Mouse (Mus musculus) liver, embryonic 14.5 days (tissue): ENCODE results near the gene Ppp2r3a.

ENCODE experiments used
- CTCF ChIP-seq: IDR thresholded peaks from 2 replicates; pipeline ENCODE4 v1.5.1; 2016; ENCODE audit warnings: antibody characterized with exemption, low read depth, control low read depth
- EP300 ChIP-seq: IDR thresholded peaks from 2 replicates; pipeline ENCODE4 v1.6.1; 2016; ENCODE audit warnings: antibody characterized with exemption, low read depth

DNA sequence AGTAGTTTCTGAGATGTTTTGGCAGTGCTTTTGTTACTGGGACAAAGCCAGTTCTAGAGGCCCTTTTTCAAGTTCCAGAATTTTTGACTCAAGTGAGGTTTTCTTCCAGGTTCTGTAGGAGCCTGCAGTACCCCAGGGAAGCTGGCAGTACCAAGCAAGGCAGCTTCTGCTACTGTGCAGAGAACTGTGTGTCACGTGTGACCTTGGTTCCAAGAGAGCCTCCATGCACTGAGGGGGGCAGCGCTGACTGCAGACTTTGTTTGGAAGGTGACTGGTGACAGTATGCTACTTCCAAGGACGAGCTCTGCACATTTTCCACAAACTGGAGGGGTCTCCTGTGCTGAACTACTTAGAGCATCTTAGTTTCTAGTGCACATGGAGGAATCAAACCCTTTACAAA, 144.2 kb downstream of the Ppp2r3a start:
- TF ChIP-seq CTCF (no peak), EP300 (no peak)
